Mouse (Mus musculus) liver, adult 2 months (tissue): ENCODE results near the gene Cdh12.

Experiments
- CTCF ChIP-seq: fragments of 200-500 bp; IDR thresholded peaks from 2 replicates; pipeline ENCODE4 v1.5.1; 2011; ENCODE audit warnings: low read depth, low read length, control low read depth
- POLR2A ChIP-seq: fragments of 200-500 bp; IDR thresholded peaks from 2 replicates; pipeline ENCODE4 v1.6.1; 2011; ENCODE audit warnings: low read length, control low read depth; ENCODE audit not compliant: insufficient read depth; ENCODE audit errors: extremely low read depth

DNA sequence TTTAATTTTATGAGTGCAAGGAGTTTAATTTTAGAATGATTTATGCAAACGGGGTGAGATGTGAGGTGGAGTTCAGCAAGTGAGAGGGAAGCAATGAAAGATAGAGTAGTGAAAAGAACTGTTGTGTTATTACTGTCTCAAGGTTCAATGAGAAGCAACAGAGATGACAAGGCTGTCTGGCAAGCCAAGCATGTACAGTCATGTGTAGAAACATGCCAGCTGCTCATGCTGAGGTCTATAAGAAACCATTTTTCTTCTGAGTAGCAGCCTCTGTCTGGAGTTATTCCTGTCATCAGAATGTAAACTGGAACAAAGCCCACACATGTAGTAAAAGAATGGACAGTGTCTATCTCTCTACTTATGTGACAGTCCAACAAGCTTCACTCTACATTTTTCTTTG, 14.5 kb downstream of the Cdh12 start:
- TF ChIP-seq CTCF (no peak), POLR2A (no peak)
